Mouse (Mus musculus) right cerebral cortex, postnatal 14 days (tissue): Measurements from ENCODE around the gene Nedd9.

Experiments used
- DNase-seq: peaks from one replicate; pipeline ENCODE4 v3.0.0; 2022

Gene Nedd9

GRCm38 (mm10) chr13:41453227-41454193 is 33.7 kb downstream of the Nedd9 start:
- no peak for DNase-seq

DNA sequence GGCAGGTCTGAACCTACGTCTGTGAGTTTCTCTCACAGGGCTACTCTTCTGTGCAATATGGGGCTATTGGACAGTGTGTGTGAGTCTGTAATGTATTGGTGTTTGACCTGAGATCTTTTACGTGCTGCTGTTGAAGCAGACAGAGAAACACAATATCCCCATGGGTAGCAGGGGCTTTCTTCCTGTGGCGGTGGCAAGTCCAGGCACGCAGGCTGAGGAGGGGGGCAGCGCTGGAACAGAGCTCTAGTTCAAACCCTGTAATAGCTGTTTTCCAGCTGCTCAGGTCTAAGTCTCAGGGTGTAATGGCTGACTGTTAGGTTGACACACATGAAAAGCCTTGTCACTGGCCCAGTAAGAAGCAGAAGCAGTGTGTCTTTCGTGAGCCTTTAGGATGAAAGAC is 36.3 kb downstream of the Nedd9 start:
- DNase-seq: no peak

- peak; percentile 13 for DNase-seq
Observed at GRCm38 (mm10) chr13:41449211-41449610, 38.0 kb downstream of the Nedd9 start.

GRCm38 (mm10) chr13:41447209-41447608 is 40.0 kb downstream of the Nedd9 start:
- no peak for DNase-seq

GRCm38 (mm10) chr13:41446591-41446990 is 40.6 kb downstream of the Nedd9 start:
- no peak for DNase-seq

GRCm38 (mm10) chr13:41445067-41445808 is 41.9 kb downstream of the Nedd9 start:
- DNase-seq: no peak

DNA sequence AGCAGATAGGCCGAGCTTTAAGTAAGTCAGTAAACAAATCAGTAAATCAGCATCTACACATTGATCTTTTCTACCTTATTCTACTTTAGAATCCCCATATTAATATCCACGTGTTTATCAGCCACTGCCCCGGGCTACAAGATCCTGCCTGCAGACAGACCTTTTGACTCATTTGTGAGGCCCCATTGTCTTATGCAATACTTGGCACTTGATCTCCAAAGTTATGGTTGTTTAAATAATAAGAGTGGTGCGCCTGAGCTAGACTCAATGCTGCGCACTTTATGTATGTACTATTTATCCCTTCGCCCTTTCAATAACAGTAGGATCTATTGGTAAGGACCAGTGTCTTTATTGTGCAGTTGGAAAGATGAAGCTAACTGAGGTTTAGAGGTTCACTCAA is 42.9 kb downstream of the Nedd9 start:
- no peak for DNase-seq

DNA sequence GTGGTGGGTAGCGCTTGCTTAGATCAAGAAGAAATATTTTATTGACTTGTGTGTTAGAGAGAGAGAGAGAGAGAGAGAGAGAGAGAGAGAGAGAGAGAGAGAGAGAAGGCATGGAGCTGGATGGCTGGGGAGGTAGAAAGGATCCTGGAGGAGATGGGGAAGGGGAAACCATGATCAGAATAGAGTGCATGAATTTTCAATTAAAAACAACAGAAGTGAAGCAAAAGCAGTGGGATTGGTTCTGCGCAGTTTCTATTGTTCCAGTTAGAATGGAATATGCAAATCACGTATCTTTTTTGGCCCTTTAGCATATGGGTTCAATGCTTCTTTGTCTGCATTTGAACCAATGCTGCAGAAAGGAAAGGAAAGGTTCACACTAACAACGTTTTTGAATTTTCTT is 45.0 kb downstream of the Nedd9 start:
- no peak for DNase-seq

- no peak for DNase-seq
Observed at GRCm38 (mm10) chr13:41440205-41440604, 47.0 kb downstream of the Nedd9 start.

DNA sequence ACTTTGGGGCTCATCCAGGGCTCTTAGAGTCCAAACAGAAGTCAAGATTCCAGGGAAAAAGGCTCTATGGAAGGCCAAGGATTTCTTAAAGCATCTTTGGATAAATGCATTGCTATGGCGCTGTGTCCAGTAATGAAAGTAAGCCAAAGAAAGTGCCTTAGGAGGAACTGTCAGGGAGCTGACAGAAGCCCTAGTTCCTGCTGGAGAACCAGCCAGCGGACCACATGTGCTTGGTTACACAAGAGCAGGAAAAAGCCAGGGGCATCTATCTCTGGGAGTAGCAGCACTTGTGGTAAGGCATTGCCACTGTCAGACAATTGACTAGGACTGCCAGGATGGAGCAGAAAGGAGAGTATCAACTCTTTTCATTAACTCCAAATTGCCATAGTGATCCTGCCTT is 49.8 kb downstream of the Nedd9 start:
- DNase-seq: no peak

DNA sequence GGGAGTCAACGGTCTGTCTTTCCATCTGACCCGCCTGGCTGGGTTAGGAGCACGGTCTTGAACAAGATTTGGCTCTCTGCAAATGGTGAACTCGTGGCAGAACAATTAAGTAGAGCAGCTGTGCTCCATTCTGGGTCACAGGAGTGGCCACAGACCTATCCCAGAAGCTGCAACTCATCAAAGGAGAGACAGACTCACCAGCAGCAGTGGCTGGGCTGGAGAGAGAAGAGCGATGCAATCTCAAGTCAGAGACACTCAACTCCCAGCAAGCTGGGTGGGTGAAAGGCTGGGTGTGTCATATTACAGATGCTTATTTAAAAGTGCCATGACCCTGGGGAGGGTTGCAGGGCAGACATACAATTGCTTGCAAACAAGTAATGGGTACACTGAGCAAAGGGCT is 50.4 kb downstream of the Nedd9 start:
- DNase-seq: no peak

DNA sequence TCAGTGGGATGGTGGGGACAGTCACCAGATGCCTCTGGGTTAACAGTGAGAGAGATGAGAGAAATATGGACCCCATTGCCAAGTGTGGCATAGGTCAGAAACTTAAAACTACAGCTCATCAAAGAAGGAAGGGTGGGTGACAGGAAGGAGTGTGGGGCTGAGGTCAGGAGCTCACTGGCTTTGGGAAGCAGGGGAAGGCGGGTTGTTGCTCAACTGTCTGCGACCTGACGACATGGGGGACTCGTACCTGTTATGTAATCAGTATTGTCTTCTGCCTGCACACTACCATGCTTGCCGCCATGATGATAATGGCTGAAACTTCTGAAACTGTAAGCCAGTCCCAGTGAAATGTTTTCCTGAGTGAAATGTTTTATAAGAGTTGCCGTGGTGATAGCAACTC is 54.0 kb downstream of the Nedd9 start:
- no peak for DNase-seq

DNA sequence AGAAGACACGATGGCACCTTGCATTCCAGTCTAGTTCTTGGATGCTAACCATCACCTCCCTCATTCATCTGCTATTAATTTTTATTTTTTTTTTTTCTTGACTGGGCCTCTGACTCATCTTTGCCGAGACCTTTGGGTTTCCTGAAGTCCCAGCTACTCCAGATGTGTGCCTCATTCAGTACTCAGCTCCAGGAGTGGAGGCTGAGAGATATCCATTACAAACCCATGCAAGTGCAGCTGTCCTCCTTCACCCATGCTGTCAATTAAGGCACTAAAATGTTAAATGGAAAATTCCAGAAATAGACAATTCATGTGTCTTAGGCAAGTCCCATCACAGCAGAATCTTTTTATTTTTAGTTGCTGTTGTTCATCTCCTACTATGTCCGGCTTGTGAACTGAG is 55.4 kb downstream of the Nedd9 start:
- DNase-seq: no peak

GRCm38 (mm10) chr13:41427046-41427445 is 60.1 kb downstream of the Nedd9 start:
- no peak for DNase-seq

- DNase-seq: no peak
Observed at GRCm38 (mm10) chr13:41423463-41424074, 63.6 kb downstream of the Nedd9 start.

DNA sequence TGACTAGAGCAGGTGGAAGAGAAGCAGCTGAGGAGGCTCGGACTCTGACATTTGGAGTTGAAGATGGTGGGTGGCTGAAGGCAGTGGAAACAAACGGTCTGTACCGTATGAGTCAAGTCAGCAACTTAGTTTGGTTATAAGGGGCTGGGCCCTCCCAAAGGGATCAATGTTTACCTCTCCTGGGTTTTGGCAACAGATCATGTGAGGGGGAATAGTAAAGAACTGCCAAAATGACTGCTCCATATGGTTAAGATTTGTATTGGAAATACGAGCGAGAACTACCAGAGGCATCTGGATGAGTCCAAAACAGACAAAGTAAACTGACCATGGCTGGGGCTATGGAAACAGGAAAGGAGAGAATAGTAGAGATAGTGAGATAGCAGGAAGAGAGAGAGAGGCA is 64.6 kb downstream of the Nedd9 start:
- DNase-seq: no peak

GRCm38 (mm10) chr13:41420376-41420775 is 66.8 kb downstream of the Nedd9 start:
- DNase-seq: no peak

GRCm38 (mm10) chr13:41418198-41418869 is 68.8 kb downstream of the Nedd9 start:
- no peak for DNase-seq

- no peak for DNase-seq
Observed at GRCm38 (mm10) chr13:41416065-41417016, 70.8 kb downstream of the Nedd9 start.

DNA sequence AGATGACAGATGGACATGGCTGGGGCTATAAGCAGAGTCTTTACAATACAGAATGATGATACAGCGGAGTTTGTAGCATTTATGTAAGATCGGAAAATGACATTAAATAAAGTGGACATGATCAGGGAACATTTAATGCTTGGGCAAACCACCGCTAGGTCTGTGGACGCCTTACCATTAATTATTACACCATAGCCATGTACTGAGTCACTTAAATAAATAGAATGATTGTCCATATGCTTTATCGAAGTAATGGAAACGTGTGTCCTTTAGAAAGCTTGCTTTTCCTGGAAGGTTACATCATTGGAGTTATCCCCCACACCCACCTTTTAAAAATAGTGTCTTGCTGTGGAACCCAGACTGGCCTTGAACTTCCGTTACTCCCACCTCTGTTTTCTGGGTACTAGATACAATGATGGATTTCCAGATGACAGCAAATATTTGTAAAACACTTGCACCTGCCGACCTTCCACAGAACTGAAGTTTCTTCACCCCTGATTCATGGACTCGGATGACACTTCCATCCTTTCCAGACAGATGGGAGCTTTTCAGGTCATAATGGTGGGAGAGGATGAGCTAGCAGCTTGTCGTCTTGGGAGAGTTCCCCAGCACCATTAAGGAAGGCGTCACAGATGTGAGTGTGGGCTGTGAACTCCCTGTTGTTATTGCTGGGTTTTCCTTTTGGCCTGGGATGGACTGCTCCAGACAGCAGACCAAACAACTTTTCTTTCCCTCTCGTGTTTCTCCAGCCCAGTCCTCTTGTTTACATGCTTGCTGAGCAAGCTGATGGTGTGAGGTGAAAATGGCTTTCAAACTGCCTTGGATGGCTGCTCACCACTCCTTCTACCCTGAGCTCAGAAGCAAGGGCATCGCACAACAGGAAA is 76.7 kb downstream of the Nedd9 start:
- no peak for DNase-seq

DNA sequence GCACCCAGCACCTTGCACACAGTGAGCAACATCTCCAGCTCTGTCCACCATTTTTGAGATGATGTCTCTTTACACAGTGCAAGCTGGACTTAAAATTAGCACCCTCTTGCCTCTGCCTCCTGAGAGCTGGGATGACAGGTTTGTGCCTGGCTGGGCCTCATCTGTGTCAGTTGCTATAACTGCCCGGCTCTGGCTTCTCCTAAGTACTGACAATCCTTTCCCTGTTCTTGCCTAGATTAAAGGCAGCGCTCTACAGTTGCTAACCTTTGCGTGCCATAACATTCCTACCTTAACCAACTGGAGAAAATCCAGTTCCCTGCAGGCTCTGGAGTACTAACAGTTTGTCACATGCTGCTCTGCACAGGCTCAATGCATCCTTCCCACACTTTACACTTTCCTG is 77.9 kb downstream of the Nedd9 start:
- no peak for DNase-seq
